Comparison of ENCODE assay signal across 22 mouse cellular contexts in genomic region chr4:66189636-66190035, GRCm38 (mm10).
DNase-seq lines count a peak whose midpoint lies in the region; ATAC-seq and TF ChIP-seq lines count a peak whose summit lies in the region.
"Had no signal": no experiment of that assay in that cellular context is flagged by ENCODE, and none has a peak within 500 bp of the region (broad histone marks: within the 10 kb centered on the region; RNA-seq: fewer than 3 reads in every experiment).

No protein-coding gene starts in this region.

- 0 out of 2 replicates have a peak, but pooled peaks cover 3% of the 10 kb centered on the region for H3K4me1 ChIP-seq in midbrain, embryonic 16.5 days (ENCODE audit: control insufficient read depth, insufficient read depth, low read length)
- H3K4me1 ChIP-seq: forebrain, embryonic 15.5 days; heart, embryonic 13.5 days; hindbrain, embryonic 12.5 days; kidney, embryonic 15.5 days; limb, embryonic 13.5 days; liver, embryonic 12.5 days had no signal

- no peak for TF ChIP-seq CTCF in brain, embryonic 14.5 days (IDR thresholded peaks at IDR 0.05; ENCODE audit: borderline replicate concordance, extremely low read depth, insufficient read depth, insufficient read length)

- H3K9me3 ChIP-seq in midbrain, embryonic 16.5 days (replicated peaks; ENCODE audit: control insufficient read depth, low read length, poor library complexity, severe bottlenecking) = no peaks in the 10 kb centered on the region
- H3K9me3 ChIP-seq: forebrain, embryonic 15.5 days; hindbrain, embryonic 12.5 days; kidney, embryonic 15.5 days; limb, embryonic 13.5 days; liver, embryonic 12.5 days had no signal

- 66% methylated on average over 8 of the region's 8 CpGs for WGBS in midbrain, embryonic 16.5 days

- no peak overlapping the region for H3K4me3 ChIP-seq in midbrain, embryonic 16.5 days (ENCODE audit: low read depth, low read length)
- H3K4me3 ChIP-seq: forebrain, embryonic 15.5 days; heart, embryonic 13.5 days; hindbrain, embryonic 12.5 days; kidney, embryonic 15.5 days; limb, embryonic 13.5 days; liver, embryonic 12.5 days had no signal

- peak overlapping the region; percentile 60; the same call in 1 of the 2 replicates for H3K27ac ChIP-seq in midbrain, embryonic 16.5 days (ENCODE audit: low read length)
- H3K27ac ChIP-seq: forebrain, embryonic 15.5 days; heart, embryonic 13.5 days; hindbrain, embryonic 12.5 days; kidney, embryonic 15.5 days; limb, embryonic 13.5 days; liver, embryonic 12.5 days; stomach, postnatal 0 days had no signal

- peak; percentile 70 for DNase-seq in brain, embryonic 14.5 days (ENCODE audit: low read depth)
- peak; percentile 37 for DNase-seq in cerebellum, adult 8-10 months
- DNase-seq in cerebellum, postnatal 36 days = peak; percentile 31 to 35
- DNase-seq in heart, postnatal 14 days = no peak
- no peak for DNase-seq in thymus, postnatal 25 days
- no peak for DNase-seq in B cell, adult 2 months
- DNase-seq: adrenal gland, adult 2 months; gastrocnemius, postnatal 10 days; heart, adult 18-20 months; kidney, postnatal 36 days; layer of hippocampus, adult 9-11 months; lung, adult 18-20 months; right cerebral cortex, postnatal 14 days had no signal

- intact Hi-C loops in heart, postnatal 14 days (cut with DNase I) = no loop called here

- TF ChIP-seq POLR2A in brain, embryonic 14.5 days (IDR thresholded peaks at IDR 0.05; ENCODE audit: borderline replicate concordance, extremely low read depth, insufficient read depth, insufficient read length, poor library complexity, severe bottlenecking) = no peak

- H3K27me3 ChIP-seq in midbrain, embryonic 16.5 days (ENCODE audit: control insufficient read depth, insufficient read depth, low read depth, low read length) = no peaks in the 10 kb centered on the region
- H3K27me3 ChIP-seq: forebrain, embryonic 15.5 days; heart, embryonic 13.5 days; hindbrain, embryonic 12.5 days; kidney, embryonic 15.5 days; limb, embryonic 13.5 days; liver, embryonic 12.5 days had no signal

- H3K9ac ChIP-seq in midbrain, embryonic 16.5 days (ENCODE audit: low read depth, low read length) = no peak overlapping the region
- H3K9ac ChIP-seq: forebrain, embryonic 15.5 days; heart, embryonic 13.5 days; hindbrain, embryonic 12.5 days; kidney, embryonic 15.5 days; limb, embryonic 13.5 days; liver, embryonic 12.5 days had no signal

- peak; percentile 86 for ATAC-seq in midbrain, embryonic 16.5 days
- ATAC-seq: forebrain, embryonic 15.5 days; intestine, postnatal 0 days; liver, embryonic 12.5 days had no signal

- H3K4me2 ChIP-seq in midbrain, embryonic 16.5 days (ENCODE audit: low read length) = no peak overlapping the region
- H3K4me2 ChIP-seq: forebrain, embryonic 15.5 days; heart, embryonic 13.5 days; hindbrain, embryonic 12.5 days; kidney, embryonic 15.5 days; limb, embryonic 13.5 days; liver, embryonic 12.5 days had no signal

- H3K36me3 ChIP-seq in midbrain, embryonic 16.5 days (ENCODE audit: control insufficient read depth, insufficient read depth, low read length) = no peaks in the 10 kb centered on the region
- H3K36me3 ChIP-seq: forebrain, embryonic 15.5 days; heart, embryonic 13.5 days; hindbrain, embryonic 12.5 days; kidney, embryonic 15.5 days; limb, embryonic 13.5 days; liver, embryonic 12.5 days had no signal

Comparison
In these comparisons a context has a peak if more than half of its experiments do, and no peak if none do; other contexts are left out.
1. DNase-seq: peak in brain, embryonic 14.5 days (single experiment), cerebellum, adult 8-10 months (single experiment) and cerebellum, postnatal 36 days (2 of 2); none in heart, postnatal 14 days (0 of 2), thymus, postnatal 25 days (single experiment) and B cell, adult 2 months (0 of 2).